Mouse (Mus musculus): Measurements from ENCODE around the gene Prkaa2.
A peak's percentile ranks its signal among the peaks of the same experiment; 100 is the strongest.

- TF ChIP-seq CTCF (IDR thresholded peaks at IDR 0.05; ENCODE audit: low read depth), result no peak
- TF ChIP-seq EP300 (IDR thresholded peaks at IDR 0.05; ENCODE audit: low read depth), result peak; percentile 49; the same call in 1 of the 2 replicates
These were observed 123.6 kb downstream of the Prkaa2 start for GRCm38 (mm10) chr4:104985960-104986632.
